Mouse (Mus musculus) cerebral cortex, adult 2 months (tissue): Measurements from ENCODE around the gene Plxdc2.

Experiments
- WGBS: fragments of 180-500 bp; shearing (Covaris S2); methylation state at CpG from one replicate; pipeline ENCODE4 v1.1.7; 2018; 5-methylcytosine and 5-hydroxymethylcytosine counted together

Gene Plxdc2

GRCm38 (mm10) chr2:16442643-16443042, 86.5 kb downstream of the Plxdc2 start:
- 76% methylated on average over 2 of the region's 2 CpGs for WGBS

- 78% methylated on average over 4 of the region's 4 CpGs for WGBS
These were observed 91.8 kb downstream of the Plxdc2 start for GRCm38 (mm10) chr2:16447936-16448335.

GRCm38 (mm10) chr2:16450838-16451665, 94.9 kb downstream of the Plxdc2 start:
- 71% methylated on average over 7 of the region's 7 CpGs for WGBS

GRCm38 (mm10) chr2:16451666-16452009, 95.5 kb downstream of the Plxdc2 start:
- WGBS, result 95% methylated on average over 4 of the region's 4 CpGs

GRCm38 (mm10) chr2:16452080-16452479, 96.0 kb downstream of the Plxdc2 start:
- 96% methylated on average over 3 of the region's 3 CpGs for WGBS

GRCm38 (mm10) chr2:16456264-16456780, 100.2 kb downstream of the Plxdc2 start:
- WGBS, result 63% methylated on average over 1 of the region's 1 CpGs

GRCm38 (mm10) chr2:16459490-16459889, 103.4 kb downstream of the Plxdc2 start:
- 41% methylated on average over 1 of the region's 1 CpGs for WGBS

GRCm38 (mm10) chr2:16470099-16470498, 114.0 kb downstream of the Plxdc2 start:
- WGBS, result 88% methylated on average over 3 of the region's 3 CpGs

- 74% methylated on average over 2 of the region's 2 CpGs for WGBS
These were observed 127.8 kb downstream of the Plxdc2 start for GRCm38 (mm10) chr2:16483943-16484342.

- 84% methylated on average over 3 of the region's 3 CpGs for WGBS
These were observed 129.9 kb downstream of the Plxdc2 start for GRCm38 (mm10) chr2:16485970-16486369.

- 77% methylated on average over 3 of the region's 3 CpGs for WGBS
These were observed 135.1 kb downstream of the Plxdc2 start for GRCm38 (mm10) chr2:16491242-16491641.

- 59% methylated on average over 1 of the region's 1 CpGs for WGBS
These were observed 146.7 kb downstream of the Plxdc2 start for GRCm38 (mm10) chr2:16502843-16503242.

- WGBS, result 49% methylated on average over 3 of the region's 3 CpGs
These were observed 151.6 kb downstream of the Plxdc2 start for GRCm38 (mm10) chr2:16507540-16508230.

- WGBS, result 66% methylated on average over 2 of the region's 2 CpGs
These were observed 162.0 kb downstream of the Plxdc2 start for GRCm38 (mm10) chr2:16518148-16518547.

- 70% methylated on average over 1 of the region's 1 CpGs for WGBS
These were observed 167.3 kb downstream of the Plxdc2 start for GRCm38 (mm10) chr2:16523427-16523826.

- WGBS, result 50% methylated on average over 1 of the region's 1 CpGs
These were observed 176.1 kb downstream of the Plxdc2 start for GRCm38 (mm10) chr2:16532244-16532643.

- 48% methylated on average over 2 of the region's 2 CpGs for WGBS
These were observed 178.5 kb downstream of the Plxdc2 start for GRCm38 (mm10) chr2:16534566-16534965.

- WGBS, result 78% methylated on average over 3 of the region's 3 CpGs
These were observed 185.1 kb downstream of the Plxdc2 start for GRCm38 (mm10) chr2:16541226-16541625.

GRCm38 (mm10) chr2:16545207-16545606, 189.1 kb downstream of the Plxdc2 start:
- WGBS, result 33% methylated on average over 3 of the region's 3 CpGs

- 83% methylated on average over 4 of the region's 4 CpGs for WGBS
These were observed 203.2 kb downstream of the Plxdc2 start for GRCm38 (mm10) chr2:16559287-16559686.

- WGBS, result 92% methylated on average over 2 of the region's 2 CpGs
These were observed 212.2 kb downstream of the Plxdc2 start for GRCm38 (mm10) chr2:16568263-16568662.

GRCm38 (mm10) chr2:16571169-16571751, 215.2 kb downstream of the Plxdc2 start:
- WGBS, result 89% methylated on average over 13 of the region's 13 CpGs
